15 mouse cellular contexts compared by ENCODE assay signal in genomic region chr13:35755655-35756283, GRCm38 (mm10).
DNase-seq lines count a peak whose midpoint lies in the region; ATAC-seq lines count a peak whose summit lies in the region.
"Had no signal": no experiment of that assay in that cellular context is flagged by ENCODE, and none has a peak within 500 bp of the region (broad histone marks: within the 10 kb centered on the region; RNA-seq: fewer than 3 reads in every experiment).

No protein-coding gene starts in this region.

- peaks cover 37% of the 10 kb centered on the region for H3K4me1 ChIP-seq in heart, embryonic 11.5 days (ENCODE audit: control insufficient read depth, insufficient read depth, low read length)
- H3K4me1 ChIP-seq in erythroblast, embryonic 14.5 days (ENCODE audit: control insufficient read depth) = peaks cover 96% of the 10 kb centered on the region
- H3K4me1 ChIP-seq in liver, embryonic 15.5 days (replicated peaks) = peaks cover 92% of the 10 kb centered on the region

- 70% methylated on average over 8 of the region's 8 CpGs for WGBS in heart, embryonic 11.5 days (ENCODE audit: insufficient replicate concordance)
- 45% methylated on average over 8 of the region's 8 CpGs for WGBS in liver, embryonic 15.5 days (ENCODE audit: insufficient replicate concordance)

- no peak overlapping the region for H3K4me3 ChIP-seq in heart, embryonic 11.5 days (ENCODE audit: low read depth, low read length)
- H3K4me3 ChIP-seq in erythroblast, embryonic 14.5 days (replicated peaks) = peak overlapping the region; percentile 4
- H3K4me3 ChIP-seq in liver, embryonic 15.5 days (replicated peaks) = 0 out of 2 replicates have a peak overlapping the region, but pooled peaks have one; percentile 0
- H3K4me3 ChIP-seq: lung, embryonic 15.5 days; megakaryocyte, embryonic 14.5 days; stomach, embryonic 15.5 days had no signal

- no peak for ATAC-seq in heart, embryonic 11.5 days (replicated peaks; ENCODE audit: insufficient number of reproducible peaks, low FRiP score, low TSS enrichment)
- ATAC-seq in liver, embryonic 15.5 days (ENCODE audit: insufficient read depth) = peak; percentile 33; the same call in 1 of the 2 replicates

- 0 out of 2 replicates have a peak overlapping the region, but pooled peaks have one; percentile 12 for H3K27ac ChIP-seq in heart, embryonic 11.5 days (ENCODE audit: low read depth, low read length)
- H3K27ac ChIP-seq in liver, embryonic 15.5 days (replicated peaks) = peak overlapping the region; percentile 77
- H3K27ac ChIP-seq: lung, embryonic 15.5 days; stomach, embryonic 15.5 days had no signal

- no peak overlapping the region for H3K9ac ChIP-seq in heart, embryonic 11.5 days (ENCODE audit: low read depth, low read length)
- H3K9ac ChIP-seq in liver, embryonic 15.5 days = 0 out of 2 replicates have a peak overlapping the region, but pooled peaks have one; percentile 7
- H3K9ac ChIP-seq: lung, embryonic 15.5 days; stomach, embryonic 15.5 days had no signal

- no peak for DNase-seq in heart, postnatal 14 days
- DNase-seq in 416B (ENCODE audit: low read depth) = peak; percentile 94
- no peak for DNase-seq in right cerebral cortex, adult 2 months (ENCODE audit: low spot score in 2 of 2)
- no peak for DNase-seq in layer of hippocampus, postnatal 36 days
- no peak for DNase-seq in adrenal gland, adult 18-20 months (ENCODE audit: low spot score in 2 of 2)
- DNase-seq: cerebellum, postnatal 25 days; kidney, adult 9 months; left cerebral cortex, postnatal 4 days; thymus, postnatal 25 days had no signal

- H3K9me3 ChIP-seq in heart, embryonic 11.5 days (replicated peaks; ENCODE audit: control insufficient read depth, low read length) = no peaks in the 10 kb centered on the region
- no peaks in the 10 kb centered on the region for H3K9me3 ChIP-seq in erythroblast, embryonic 14.5 days (ENCODE audit: control insufficient read depth, low read length)
- no peaks in the 10 kb centered on the region for H3K9me3 ChIP-seq in liver, embryonic 15.5 days (replicated peaks)
- H3K9me3 ChIP-seq: lung, embryonic 15.5 days; stomach, embryonic 15.5 days had no signal

- intact Hi-C loops in heart, postnatal 14 days (cut with DNase I) = no loop called here

- no peaks in the 10 kb centered on the region for H3K36me3 ChIP-seq in heart, embryonic 11.5 days (ENCODE audit: control insufficient read depth, insufficient read depth, low read length)
- peaks cover 45% of the 10 kb centered on the region for H3K36me3 ChIP-seq in erythroblast, embryonic 14.5 days (ENCODE audit: control insufficient read depth)
- 0 out of 2 replicates have a peak, but pooled peaks cover 7% of the 10 kb centered on the region for H3K36me3 ChIP-seq in liver, embryonic 15.5 days (replicated peaks)
- H3K36me3 ChIP-seq: lung, embryonic 15.5 days; stomach, embryonic 15.5 days had no signal

- H3K27me3 ChIP-seq in heart, embryonic 11.5 days (ENCODE audit: control insufficient read depth, insufficient read depth, low read length) = no peaks in the 10 kb centered on the region
- H3K27me3 ChIP-seq in erythroblast, embryonic 14.5 days (ENCODE audit: control insufficient read depth) = no peaks in the 10 kb centered on the region
- H3K27me3 ChIP-seq in liver, embryonic 15.5 days = no peaks in the 10 kb centered on the region
- H3K27me3 ChIP-seq: lung, embryonic 15.5 days; megakaryocyte, embryonic 14.5 days; stomach, embryonic 15.5 days had no signal

- H3K4me2 ChIP-seq in heart, embryonic 11.5 days = no peak overlapping the region
- peak overlapping the region; percentile 60 for H3K4me2 ChIP-seq in liver, embryonic 15.5 days
- H3K4me2 ChIP-seq: lung, embryonic 15.5 days; stomach, embryonic 15.5 days had no signal
